Mouse (Mus musculus): Measurements from ENCODE around the gene Nkx2-3. TPM values are rescaled to one million over a fixed set of nuclear protein-coding genes. Genes with fewer than 3 reads are reported as not detected.

Gene Nkx2-3
- total RNA-seq (2023) = not detected in 2 replicates

GRCm38 (mm10) chr19:43612051-43612450 is at the start of gene Nkx2-3:
TSS of gene Nkx2-3 (plus strand) at chr19:43612325.

Other genes starting within 250 kb of the Nkx2-3 start
- not detected in 2 replicates for gene Hpse2, start 224.0 kb upstream of the Nkx2-3 start, total RNA-seq (2023)
- gene Cnnm1, start 171.9 kb upstream of the Nkx2-3 start, total RNA-seq (2023) = 0.14 TPM in 1 of 2 replicates, not detected in the other
- 24.5 and 39.0 TPM in 2 replicates for gene Got1, start 87.7 kb upstream of the Nkx2-3 start, total RNA-seq (2023)
- gene Slc25a28, start 62.6 kb downstream of the Nkx2-3 start, total RNA-seq (2023) = 51.7 and 53.3 TPM in 2 replicates
- gene Entpd7, start 77.3 kb downstream of the Nkx2-3 start, total RNA-seq (2023) = 26.7 and 32.6 TPM in 2 replicates
- 5.2 and 6.4 TPM in 2 replicates for gene Cutc, start 140.7 kb downstream of the Nkx2-3 start, total RNA-seq (2023)
- gene Cox15, start 140.7 kb downstream of the Nkx2-3 start, total RNA-seq (2023) = 8.6 and 20.5 TPM in 2 replicates
- 0.54 and 0.66 TPM in 2 replicates for gene Abcc2, start 169.9 kb downstream of the Nkx2-3 start, total RNA-seq (2023)